Mouse (Mus musculus): ENCODE results near the gene St5. TPM values are rescaled to one million over a fixed set of nuclear protein-coding genes. Genes with fewer than 3 reads are reported as not detected.

Gene St5
- polyA plus RNA-seq, 1 experiment from 2014 or later = 43.2 TPM

GRCm38 (mm10) chr7:109540902-109541301, 162.5 kb downstream of the St5 start:
- ATAC-seq (replicated peaks; ENCODE audit: extremely low read depth, insufficient read depth, low FRiP score) = no peak
- no peak overlapping the region for H3K4me2 ChIP-seq (ENCODE audit: low read depth, low read length)

GRCm38 (mm10) chr7:109536451-109536946, 166.9 kb downstream of the St5 start:
- Histone ChIP-seq H3K9me3 (replicated peaks; ENCODE audit: control insufficient read depth, low read length) (no peaks in the 10 kb centered on the region), H3K4me3 (ENCODE audit: low read length) (no peak overlapping the region), H3K4me2 (ENCODE audit: low read depth, low read length) (no peak overlapping the region), H3K36me3 (ENCODE audit: control insufficient read depth, insufficient read depth) (peaks cover 33% of the 10 kb centered on the region), H3K4me1 (ENCODE audit: control insufficient read depth, insufficient read depth, low read length) (peaks cover 16% of the 10 kb centered on the region), H3K27me3 (ENCODE audit: control insufficient read depth, insufficient read depth, low read length) (no peaks in the 10 kb centered on the region), H3K27ac (ENCODE audit: low read length) (peak overlapping the region; percentile 73), H3K9ac (ENCODE audit: low read length) (0 out of 2 replicates have a peak overlapping the region, but pooled peaks have one; percentile 8)
- WGBS = 34% methylated on average over 4 of the region's 4 CpGs
- peak; percentile 73 for ATAC-seq (replicated peaks; ENCODE audit: extremely low read depth, insufficient read depth, low FRiP score)

More at GRCm38 (mm10) chr7:109540902-109541301, 162.5 kb downstream of the St5 start:
- Histone ChIP-seq H3K27me3 (ENCODE audit: control insufficient read depth, insufficient read depth, low read length) (no peaks in the 10 kb centered on the region), H3K9me3 (replicated peaks; ENCODE audit: control insufficient read depth, low read length) (no peaks in the 10 kb centered on the region), H3K9ac (ENCODE audit: low read length) (no peak overlapping the region), H3K4me3 (ENCODE audit: low read length) (no peak overlapping the region), H3K27ac (ENCODE audit: low read length) (peak overlapping the region; percentile 39), H3K36me3 (ENCODE audit: control insufficient read depth, insufficient read depth) (peaks cover 24% of the 10 kb centered on the region), H3K4me1 (ENCODE audit: control insufficient read depth, insufficient read depth, low read length) (peaks cover 25% of the 10 kb centered on the region)

DNA sequence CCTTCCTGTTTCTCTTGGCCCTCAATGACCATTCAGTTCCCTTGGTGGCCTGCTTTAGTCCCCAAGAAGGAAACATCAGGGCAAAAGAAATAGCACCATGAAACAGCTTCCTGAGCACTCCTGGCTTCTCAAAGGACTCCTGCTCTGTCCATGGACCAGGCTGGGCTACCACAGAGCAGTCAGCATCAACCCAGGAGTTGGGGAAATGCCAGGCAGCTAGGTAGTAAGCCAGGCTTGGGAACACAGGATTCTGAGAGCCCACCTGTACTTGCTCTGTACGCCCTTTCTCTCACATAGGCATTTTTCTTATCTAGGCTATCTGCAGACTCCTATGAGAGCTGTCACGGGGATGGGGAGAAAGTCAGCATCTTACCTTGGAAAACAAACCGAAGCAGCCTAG, 168.5 kb downstream of the St5 start:
- ATAC-seq (replicated peaks; ENCODE audit: extremely low read depth, insufficient read depth, low FRiP score) = no peak
- no peaks in the 10 kb centered on the region for H3K27me3 ChIP-seq (ENCODE audit: control insufficient read depth, insufficient read depth, low read length)
- peaks cover 16% of the 10 kb centered on the region for H3K4me1 ChIP-seq (ENCODE audit: control insufficient read depth, insufficient read depth, low read length)
- no peak overlapping the region for H3K27ac ChIP-seq (ENCODE audit: low read length)
- no peaks in the 10 kb centered on the region for H3K9me3 ChIP-seq (replicated peaks; ENCODE audit: control insufficient read depth, low read length)
- no peak overlapping the region for H3K4me3 ChIP-seq (ENCODE audit: low read length)
- 84% methylated on average over 3 of the region's 3 CpGs for WGBS
- H3K9ac ChIP-seq (ENCODE audit: low read length) = no peak overlapping the region
- peaks cover 36% of the 10 kb centered on the region for H3K36me3 ChIP-seq (ENCODE audit: control insufficient read depth, insufficient read depth)
- H3K4me2 ChIP-seq (ENCODE audit: low read depth, low read length) = no peak overlapping the region

- Histone ChIP-seq H3K4me3 (ENCODE audit: low read length) (no peak overlapping the region), H3K36me3 (ENCODE audit: control insufficient read depth, insufficient read depth) (peaks cover 30% of the 10 kb centered on the region), H3K27me3 (ENCODE audit: control insufficient read depth, insufficient read depth, low read length) (no peaks in the 10 kb centered on the region), H3K9ac (ENCODE audit: low read length) (no peak overlapping the region), H3K4me2 (ENCODE audit: low read depth, low read length) (no peak overlapping the region), H3K4me1 (ENCODE audit: control insufficient read depth, insufficient read depth, low read length) (peaks cover 16% of the 10 kb centered on the region), H3K9me3 (replicated peaks; ENCODE audit: control insufficient read depth, low read length) (no peaks in the 10 kb centered on the region), H3K27ac (ENCODE audit: low read length) (no peak overlapping the region)
- ATAC-seq (replicated peaks; ENCODE audit: extremely low read depth, insufficient read depth, low FRiP score) = no peak
- 88% methylated on average over 4 of the region's 4 CpGs for WGBS
These were observed 169.5 kb downstream of the St5 start for GRCm38 (mm10) chr7:109533888-109534287.

- WGBS = 81% methylated on average over 4 of the region's 4 CpGs
- ATAC-seq (replicated peaks; ENCODE audit: extremely low read depth, insufficient read depth, low FRiP score) = no peak
- H3K4me2 ChIP-seq (ENCODE audit: low read depth, low read length) = no peak overlapping the region
- no peaks in the 10 kb centered on the region for H3K9me3 ChIP-seq (replicated peaks; ENCODE audit: control insufficient read depth, low read length)
- peaks cover 28% of the 10 kb centered on the region for H3K36me3 ChIP-seq (ENCODE audit: control insufficient read depth, insufficient read depth)
- H3K4me3 ChIP-seq (ENCODE audit: low read length) = no peak overlapping the region
- H3K9ac ChIP-seq (ENCODE audit: low read length) = no peak overlapping the region
- no peaks in the 10 kb centered on the region for H3K27me3 ChIP-seq (ENCODE audit: control insufficient read depth, insufficient read depth, low read length)
- no peak overlapping the region for H3K27ac ChIP-seq (ENCODE audit: low read length)
- peaks cover 16% of the 10 kb centered on the region for H3K4me1 ChIP-seq (ENCODE audit: control insufficient read depth, insufficient read depth, low read length)
These were observed 170.3 kb downstream of the St5 start for GRCm38 (mm10) chr7:109533129-109533528.

- no peak for ATAC-seq (replicated peaks; ENCODE audit: extremely low read depth, insufficient read depth, low FRiP score)
- Histone ChIP-seq H3K27ac (ENCODE audit: low read length) (no peak overlapping the region), H3K9ac (ENCODE audit: low read length) (no peak overlapping the region), H3K4me2 (ENCODE audit: low read depth, low read length) (no peak overlapping the region), H3K4me1 (ENCODE audit: control insufficient read depth, insufficient read depth, low read length) (peaks cover 16% of the 10 kb centered on the region), H3K9me3 (replicated peaks; ENCODE audit: control insufficient read depth, low read length) (no peaks in the 10 kb centered on the region), H3K36me3 (ENCODE audit: control insufficient read depth, insufficient read depth) (peaks cover 25% of the 10 kb centered on the region), H3K27me3 (ENCODE audit: control insufficient read depth, insufficient read depth, low read length) (no peaks in the 10 kb centered on the region), H3K4me3 (ENCODE audit: low read length) (no peak overlapping the region)
- 43% methylated on average over 3 of the region's 3 CpGs for WGBS
These were observed 170.7 kb downstream of the St5 start for GRCm38 (mm10) chr7:109532691-109533090.

DNA sequence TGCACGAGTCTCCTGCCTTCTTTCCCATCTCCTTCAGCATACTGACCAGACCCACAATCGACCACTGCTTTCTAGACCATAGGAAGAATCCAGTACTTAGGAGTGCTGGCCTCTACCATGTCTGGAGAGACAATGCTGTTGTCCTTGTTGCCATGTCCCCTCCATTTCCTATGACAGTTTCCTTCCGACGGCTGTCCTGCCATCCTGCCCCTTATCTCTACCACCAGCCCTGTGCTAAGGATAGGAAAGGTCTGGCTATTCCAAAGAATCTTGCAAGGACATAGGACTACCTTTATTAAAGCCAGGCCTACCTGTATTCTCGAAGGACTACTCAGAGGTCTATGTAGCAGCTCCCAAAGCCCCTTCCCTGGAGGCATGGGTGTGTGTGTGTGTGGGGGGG, 171.9 kb downstream of the St5 start:
- Histone ChIP-seq H3K36me3 (ENCODE audit: control insufficient read depth, insufficient read depth) (peaks cover 25% of the 10 kb centered on the region), H3K4me1 (ENCODE audit: control insufficient read depth, insufficient read depth, low read length) (peaks cover 5% of the 10 kb centered on the region; the same call in 1 of the 2 replicates), H3K9ac (ENCODE audit: low read length) (no peak overlapping the region), H3K4me3 (ENCODE audit: low read length) (no peak overlapping the region), H3K27ac (ENCODE audit: low read length) (no peak overlapping the region), H3K4me2 (ENCODE audit: low read depth, low read length) (no peak overlapping the region), H3K27me3 (ENCODE audit: control insufficient read depth, insufficient read depth, low read length) (no peaks in the 10 kb centered on the region), H3K9me3 (replicated peaks; ENCODE audit: control insufficient read depth, low read length) (no peaks in the 10 kb centered on the region)
- 0 out of 2 replicates have a peak, but pooled peaks have one; percentile 20 for ATAC-seq (replicated peaks; ENCODE audit: extremely low read depth, insufficient read depth, low FRiP score)
- 60% methylated on average over 5 of the region's 5 CpGs for WGBS

DNA sequence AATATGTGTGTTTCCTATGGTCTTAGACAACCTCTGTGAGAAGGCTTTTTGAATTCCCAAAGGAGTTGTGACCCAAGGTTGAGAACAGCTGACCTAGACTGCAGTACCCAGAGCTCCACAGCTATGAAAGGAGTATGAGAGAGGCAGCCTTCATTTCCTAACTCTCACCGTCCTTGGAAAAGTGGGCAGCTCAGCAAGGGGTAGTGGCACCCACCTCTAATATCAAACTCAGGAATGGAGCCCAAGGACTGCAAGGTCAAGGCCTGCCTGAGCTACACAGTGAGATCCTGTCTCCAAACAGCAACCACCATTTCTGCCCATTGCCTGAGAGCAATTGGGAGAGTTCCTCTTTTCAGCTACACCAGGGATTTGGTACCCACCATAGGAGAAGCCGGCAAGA, 173.7 kb downstream of the St5 start:
- Histone ChIP-seq H3K36me3 (ENCODE audit: control insufficient read depth, insufficient read depth) (peaks cover 35% of the 10 kb centered on the region), H3K27ac (ENCODE audit: low read length) (no peak overlapping the region), H3K9me3 (replicated peaks; ENCODE audit: control insufficient read depth, low read length) (no peaks in the 10 kb centered on the region), H3K4me1 (ENCODE audit: control insufficient read depth, insufficient read depth, low read length) (no peaks in the 10 kb centered on the region), H3K27me3 (ENCODE audit: control insufficient read depth, insufficient read depth, low read length) (no peaks in the 10 kb centered on the region), H3K4me2 (ENCODE audit: low read depth, low read length) (no peak overlapping the region), H3K9ac (ENCODE audit: low read length) (no peak overlapping the region), H3K4me3 (ENCODE audit: low read length) (no peak overlapping the region)
- no peak for ATAC-seq (replicated peaks; ENCODE audit: extremely low read depth, insufficient read depth, low FRiP score)
- 69% methylated on average over 2 of the region's 2 CpGs for WGBS

- Histone ChIP-seq H3K27me3 (ENCODE audit: control insufficient read depth, insufficient read depth, low read length) (no peaks in the 10 kb centered on the region), H3K9me3 (replicated peaks; ENCODE audit: control insufficient read depth, low read length) (no peaks in the 10 kb centered on the region), H3K9ac (ENCODE audit: low read length) (no peak overlapping the region), H3K4me2 (ENCODE audit: low read depth, low read length) (no peak overlapping the region), H3K4me3 (ENCODE audit: low read length) (no peak overlapping the region), H3K36me3 (ENCODE audit: control insufficient read depth, insufficient read depth) (peaks cover 35% of the 10 kb centered on the region), H3K4me1 (ENCODE audit: control insufficient read depth, insufficient read depth, low read length) (no peaks in the 10 kb centered on the region), H3K27ac (ENCODE audit: low read length) (0 out of 2 replicates have a peak overlapping the region, but pooled peaks have one; percentile 12)
- peak; percentile 63 for ATAC-seq (replicated peaks; ENCODE audit: extremely low read depth, insufficient read depth, low FRiP score)
- 18% methylated on average over 3 of the region's 3 CpGs for WGBS
These were observed 175.0 kb downstream of the St5 start for GRCm38 (mm10) chr7:109528356-109528755.

Data from heart, embryonic 16.5 days (tissue).